Mouse (Mus musculus) heart, postnatal 4 days (tissue): ENCODE data around the gene Pde4d. TPM values are rescaled to one million over a fixed set of nuclear protein-coding genes. Genes with fewer than 3 reads are reported as not detected.

Experiments
- DNase-seq: peaks from one replicate; pipeline ENCODE4 v3.0.0; 2021
- total RNA-seq, 2 experiments: library from RNA; stranded (reverse); gene quantifications; 2 replicates each; pipeline ENCODE4 v1.2.3; 2021

The Pde4d gene
- total RNA-seq, 2 experiments from 2014 or later = 57.1 to 61.1 TPM

DNA sequence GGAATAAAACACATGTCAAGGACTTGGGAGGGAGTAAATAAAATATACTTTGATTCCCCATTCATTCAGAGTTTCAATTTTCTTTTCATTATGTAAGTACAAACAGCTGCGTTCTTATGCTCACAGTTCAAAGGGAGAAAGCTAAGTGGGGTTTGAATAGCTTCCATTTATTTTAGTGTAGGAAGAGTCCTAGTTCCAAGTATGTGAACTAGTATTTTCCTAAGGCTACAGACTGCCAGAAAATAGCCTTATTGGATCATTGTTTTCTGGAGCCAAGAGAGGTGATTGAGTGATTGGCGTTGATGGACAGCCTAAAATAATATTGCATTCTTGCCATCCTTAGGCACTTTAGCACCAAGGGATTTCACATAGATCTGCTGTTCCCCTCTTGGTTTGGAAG is 41.1 kb downstream of the Pde4d start:
- DNase-seq = no peak

GRCm38 (mm10) chr13:108492886-108493285 is 43.1 kb downstream of the Pde4d start:
- DNase-seq = no peak

- no peak for DNase-seq
Observed at GRCm38 (mm10) chr13:108494365-108494764, 44.6 kb downstream of the Pde4d start.

- DNase-seq = peak; percentile 15
Observed at GRCm38 (mm10) chr13:108497768-108498167, 48.0 kb downstream of the Pde4d start.

- peak; percentile 18 for DNase-seq
Observed at GRCm38 (mm10) chr13:108498247-108498743, 48.5 kb downstream of the Pde4d start.

DNA sequence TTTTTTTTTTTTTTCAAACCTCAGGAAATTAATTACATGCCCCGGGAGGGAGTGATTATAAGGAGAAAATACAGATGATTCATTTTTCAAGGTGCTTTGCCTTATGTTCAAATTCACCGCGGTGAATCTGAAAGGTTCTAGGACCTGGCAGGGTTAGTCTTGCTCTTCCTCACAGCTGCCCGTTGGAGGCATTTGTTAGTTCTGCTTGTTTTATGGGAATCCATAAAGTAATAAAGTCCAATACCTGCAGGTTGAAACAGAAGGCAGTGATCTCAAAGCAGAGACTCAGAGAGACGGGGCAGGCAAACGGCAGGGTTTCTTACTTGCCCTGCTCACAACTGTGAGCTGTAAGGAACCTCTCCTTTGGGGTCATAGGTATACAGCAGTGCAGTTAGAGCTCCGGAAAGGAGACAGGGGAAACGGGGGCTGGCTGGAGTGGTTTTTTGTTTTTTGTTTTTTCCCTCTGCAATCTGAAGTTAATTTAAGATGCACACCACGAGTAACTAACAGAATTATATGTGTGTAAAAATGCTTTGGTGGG is 49.1 kb downstream of the Pde4d start:
- DNase-seq = no peak

DNA sequence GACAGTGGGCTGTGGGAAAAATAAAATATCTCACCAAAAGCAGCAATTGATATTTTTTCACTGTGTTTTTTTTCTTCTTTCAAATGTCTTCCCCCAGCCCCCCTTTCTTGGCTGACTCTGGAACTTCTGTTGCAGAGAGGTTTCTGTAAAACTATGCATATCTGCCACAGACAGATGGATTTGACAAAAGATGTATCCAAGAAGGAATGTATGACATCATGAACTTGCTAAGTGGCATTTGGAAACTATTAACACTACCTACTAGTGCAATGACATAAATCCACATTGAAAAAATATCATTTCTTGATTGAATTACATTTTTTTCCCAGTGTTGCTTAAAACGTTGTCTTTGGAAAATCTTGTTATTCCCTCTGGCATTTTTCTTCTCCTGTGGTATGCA is 51.6 kb downstream of the Pde4d start:
- DNase-seq = no peak

DNA sequence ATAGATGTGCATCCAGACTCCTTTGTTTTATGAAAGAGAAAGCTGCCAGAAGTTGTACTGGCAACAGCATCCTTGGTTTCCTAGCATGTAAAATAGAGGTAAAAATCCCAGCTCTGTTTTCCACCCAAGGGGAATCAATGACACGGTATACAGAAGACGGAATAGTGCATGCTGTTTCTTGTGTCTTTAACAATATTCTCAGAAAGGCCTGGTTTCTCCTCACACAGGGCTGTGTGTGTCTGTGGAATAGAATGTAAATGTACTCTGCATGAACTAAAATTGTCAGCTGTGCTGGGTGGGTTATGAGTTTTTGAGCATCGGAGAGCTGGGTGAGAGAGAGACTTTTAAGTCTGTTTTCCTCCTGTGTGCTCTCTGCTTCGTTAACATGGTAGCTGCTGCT is 74.8 kb downstream of the Pde4d start:
- no peak for DNase-seq

- no peak for DNase-seq
Observed at GRCm38 (mm10) chr13:108524969-108525368, 75.2 kb downstream of the Pde4d start.

GRCm38 (mm10) chr13:108526258-108527007 is 76.7 kb downstream of the Pde4d start:
- no peak for DNase-seq

DNA sequence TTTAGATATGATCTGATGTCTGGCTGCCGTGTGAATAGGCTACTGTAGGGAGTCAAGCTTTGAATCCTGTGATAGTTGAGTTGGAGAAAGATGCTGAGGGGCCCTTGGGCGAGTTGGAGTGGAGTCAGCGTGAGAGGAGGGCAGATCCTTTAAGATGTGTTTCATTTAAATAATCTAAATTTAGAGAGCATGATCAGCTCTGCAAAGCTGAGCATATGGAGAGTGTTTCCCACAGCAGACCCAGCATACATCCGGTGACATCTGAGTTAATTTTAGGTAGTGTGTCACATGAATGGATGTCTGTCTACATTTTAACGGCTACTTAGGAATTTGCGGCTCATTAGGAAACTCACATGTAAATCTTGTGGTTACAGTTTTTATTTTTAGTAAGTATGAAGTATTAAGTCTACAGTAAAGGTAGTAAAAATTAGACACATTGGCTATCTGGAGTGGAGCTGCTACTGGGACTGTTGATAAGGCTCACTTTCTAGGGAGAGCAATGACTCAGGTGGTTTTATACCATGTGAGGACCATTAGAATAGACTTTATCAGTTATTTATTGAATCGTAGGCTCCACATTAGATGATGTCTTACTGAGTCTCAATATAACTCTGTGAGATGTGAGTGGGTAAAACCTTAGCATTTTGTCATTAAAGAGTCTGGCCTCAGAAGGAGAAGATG is 77.5 kb downstream of the Pde4d start:
- DNase-seq = no peak

DNA sequence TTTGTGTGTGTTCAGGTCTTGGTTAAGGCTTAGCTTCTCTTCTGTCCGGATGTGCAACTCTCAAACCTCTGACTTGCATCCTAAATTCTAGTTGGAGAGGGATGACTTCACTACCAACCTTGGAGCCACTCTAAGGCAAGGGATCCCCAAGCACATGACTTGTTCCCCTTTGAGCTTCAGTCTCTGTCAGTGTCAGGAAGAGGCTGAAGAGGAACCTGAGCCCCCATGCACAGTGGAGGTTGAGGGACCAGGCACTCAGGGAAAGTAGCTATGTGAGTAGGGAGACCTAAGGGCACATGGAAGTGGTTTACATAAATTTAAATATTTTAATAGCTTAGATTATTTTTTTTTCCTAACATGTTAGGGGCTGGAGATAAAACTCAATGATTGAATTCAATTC is 78.6 kb downstream of the Pde4d start:
- DNase-seq = no peak

DNA sequence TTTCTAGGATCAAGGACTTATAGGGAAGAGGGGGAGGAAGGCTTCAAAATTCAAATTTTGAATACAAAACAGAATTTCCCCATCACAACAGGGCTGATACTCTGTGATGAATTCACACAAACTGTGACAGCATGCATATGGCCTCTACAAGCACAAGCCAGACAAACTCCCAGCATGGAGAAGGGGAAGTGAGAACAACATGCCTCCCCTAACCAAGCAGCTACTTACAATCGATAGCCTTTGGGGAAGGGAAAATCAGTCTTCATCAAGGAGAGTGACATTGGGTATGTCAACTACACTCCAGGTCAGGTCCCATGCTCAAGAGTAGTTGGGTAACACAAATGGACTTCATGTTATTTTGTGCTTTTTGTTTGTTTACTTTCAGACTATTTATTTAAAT is 83.1 kb downstream of the Pde4d start:
- no peak for DNase-seq

GRCm38 (mm10) chr13:108536436-108536835 is 86.7 kb downstream of the Pde4d start:
- DNase-seq = no peak

DNA sequence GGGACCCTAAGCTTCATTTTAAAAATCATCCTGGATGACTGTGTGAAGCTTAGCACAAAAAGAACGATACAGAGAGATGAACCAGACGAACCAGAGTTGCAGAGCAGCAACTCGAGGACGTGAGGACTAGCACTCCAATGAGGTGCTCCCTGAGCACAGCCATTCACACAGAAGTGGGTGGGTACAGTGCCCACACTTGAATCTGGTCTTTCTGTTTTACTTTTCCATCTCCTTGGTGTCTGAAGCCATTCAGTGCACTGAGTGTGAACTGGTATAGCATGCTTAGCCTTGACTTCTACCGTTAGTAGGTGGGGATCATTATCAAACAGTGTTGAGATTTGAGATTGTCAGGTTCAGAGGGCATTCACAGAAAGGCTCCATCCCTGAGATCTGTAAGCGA is 87.2 kb downstream of the Pde4d start:
- no peak for DNase-seq

DNA sequence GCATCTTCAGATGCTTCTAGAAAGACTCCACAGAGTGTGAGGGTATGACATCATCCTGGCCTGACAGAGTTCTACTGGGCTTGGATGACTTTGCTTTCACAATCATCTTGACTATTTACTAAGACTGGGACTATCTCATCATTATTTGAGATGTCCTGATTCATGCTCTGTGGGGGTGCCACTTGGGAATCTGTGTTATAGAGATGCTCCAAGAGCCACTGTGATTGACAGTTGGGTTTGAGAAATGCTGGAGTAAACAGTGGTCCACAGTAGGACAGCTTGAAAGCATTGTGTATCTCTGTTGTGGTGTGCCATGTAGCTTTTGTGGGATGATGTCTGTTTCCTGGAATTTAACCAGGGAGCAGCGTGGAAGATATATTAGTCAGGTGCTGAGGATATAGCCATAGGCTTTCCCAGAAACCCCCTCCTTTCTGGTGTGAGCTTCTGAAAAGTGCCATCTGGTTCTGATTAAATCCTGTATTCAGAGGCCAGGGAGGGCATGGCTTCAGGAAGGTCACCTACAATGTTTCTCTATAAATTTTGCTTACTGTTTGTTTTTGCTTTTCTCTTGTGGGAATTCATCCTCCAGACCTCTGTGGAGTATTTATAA is 89.1 kb downstream of the Pde4d start:
- no peak for DNase-seq

DNA sequence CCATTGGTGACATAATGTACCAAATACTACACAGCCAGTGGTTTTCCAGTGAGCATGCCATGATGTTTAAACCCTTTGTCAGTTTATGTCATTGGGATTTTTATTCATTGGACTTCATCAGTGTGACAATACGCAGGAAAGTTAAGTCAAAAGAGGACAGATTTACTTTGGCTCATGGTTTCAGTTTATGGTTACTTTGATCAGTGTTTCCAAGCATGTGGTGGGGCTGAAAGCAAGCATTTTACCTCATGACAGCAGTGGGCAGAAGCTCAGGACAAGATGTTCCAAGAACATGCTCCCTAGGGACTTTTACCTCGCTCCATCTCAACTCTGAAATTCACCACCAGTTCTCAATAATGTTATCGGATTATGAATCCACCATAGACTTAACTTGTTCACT is 91.7 kb downstream of the Pde4d start:
- no peak for DNase-seq

DNA sequence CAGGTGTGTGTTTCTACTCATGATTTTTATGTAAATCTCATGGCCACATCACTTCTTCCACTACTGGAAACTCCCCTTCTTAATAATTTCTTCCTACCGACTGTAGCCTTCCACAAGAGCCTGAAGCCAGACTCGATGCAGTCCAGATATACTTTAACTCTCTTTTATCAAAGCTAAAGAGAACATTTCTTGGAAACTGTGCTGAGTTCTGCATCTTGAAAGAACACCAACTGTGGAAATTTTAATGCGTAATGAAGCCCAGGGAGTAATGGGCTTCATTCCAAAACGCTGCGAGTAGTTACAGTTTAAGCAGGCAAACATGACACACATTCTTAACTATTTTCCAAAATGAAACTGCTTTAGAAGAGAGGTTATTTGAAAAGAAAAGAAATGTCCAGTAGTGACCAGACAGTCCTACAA is 92.6 kb downstream of the Pde4d start:
- peak; percentile 36 for DNase-seq

DNA sequence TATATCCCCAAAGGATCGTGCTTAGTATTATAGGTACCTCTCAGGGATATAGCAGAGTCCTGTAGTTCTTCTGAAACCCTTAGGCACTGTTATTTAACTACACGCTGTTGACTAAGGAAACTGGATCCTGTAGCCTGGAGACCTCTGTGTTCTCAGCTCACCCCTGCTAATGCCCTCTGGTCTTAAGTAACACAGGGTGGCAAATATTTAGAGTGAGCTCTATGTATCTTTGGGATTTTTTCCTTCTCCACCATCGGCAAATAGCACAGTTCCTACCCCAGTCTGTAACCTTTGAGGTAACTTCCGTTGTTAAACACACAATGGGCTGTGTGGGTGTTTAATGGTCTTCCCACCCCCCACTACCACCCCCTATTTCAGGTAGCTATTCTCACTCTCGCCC is 102.5 kb downstream of the Pde4d start:
- DNase-seq = no peak

GRCm38 (mm10) chr13:108552995-108553394 is 103.2 kb downstream of the Pde4d start:
- no peak for DNase-seq

DNA sequence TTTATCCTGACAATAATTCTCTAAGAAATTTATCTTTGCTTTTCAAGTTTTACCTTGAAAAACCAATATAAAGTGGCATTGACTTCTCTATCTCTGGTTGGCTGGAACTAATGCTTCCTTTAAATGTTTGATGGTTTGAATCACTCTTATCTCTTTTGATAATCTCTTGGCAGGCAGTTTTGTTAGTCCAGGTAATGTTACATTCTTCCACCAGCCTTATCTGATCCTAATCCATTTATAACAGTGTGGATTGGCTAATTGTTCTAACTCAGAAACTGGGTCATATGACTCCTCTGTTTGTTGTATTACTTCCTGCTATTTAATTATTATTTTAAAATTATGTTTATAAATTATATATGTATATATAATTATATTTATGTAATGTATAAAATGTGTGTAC is 105.2 kb downstream of the Pde4d start:
- no peak for DNase-seq

DNA sequence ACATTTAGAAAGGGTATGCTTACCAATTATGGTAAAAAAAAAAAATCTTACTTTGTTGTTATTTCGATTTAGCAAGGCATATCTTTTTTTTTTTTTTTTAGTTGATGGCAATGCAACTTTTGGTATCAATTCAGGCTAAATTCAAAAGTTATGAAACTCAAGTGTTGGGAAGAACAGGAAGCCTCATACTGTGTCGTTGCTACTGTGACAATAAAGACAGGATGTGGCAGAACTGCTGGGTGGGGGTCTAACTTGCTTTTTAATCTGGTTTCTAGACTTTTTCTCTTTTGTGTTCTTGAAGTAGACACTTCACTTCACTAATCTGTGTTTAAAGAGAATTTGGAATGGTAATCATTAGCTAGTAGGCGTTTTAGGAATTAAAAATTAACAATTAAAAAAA is 147.2 kb downstream of the Pde4d start:
- no peak for DNase-seq

DNA sequence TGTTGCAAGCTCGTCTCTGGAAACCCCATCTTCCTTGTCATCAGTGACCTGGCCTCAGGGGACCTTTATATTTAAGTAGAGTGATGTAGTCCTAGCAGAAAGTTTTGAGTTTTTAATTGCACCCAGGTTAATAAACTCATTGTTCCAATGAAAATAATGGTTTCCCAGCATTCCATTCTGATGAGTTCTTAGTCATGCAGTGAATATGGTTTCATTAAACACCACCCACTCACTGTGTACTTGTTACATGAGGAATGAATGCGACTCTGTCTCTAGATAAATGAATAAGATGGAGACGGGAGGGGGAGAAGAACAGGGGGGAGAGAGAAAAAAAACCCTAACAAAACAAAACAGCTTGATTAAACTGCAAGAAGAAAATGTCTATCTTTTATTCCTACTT is 148.9 kb downstream of the Pde4d start:
- DNase-seq = no peak
